Mouse (Mus musculus) liver, embryonic 14.5 days (tissue): ENCODE measurements around the gene Mfsd4a.

ENCODE experiments used
- CTCF ChIP-seq: IDR thresholded peaks from 2 replicates; pipeline ENCODE4 v1.5.1; 2016; ENCODE audit warnings: antibody characterized with exemption, low read depth, control low read depth
- EP300 ChIP-seq: IDR thresholded peaks from 2 replicates; pipeline ENCODE4 v1.6.1; 2016; ENCODE audit warnings: antibody characterized with exemption, low read depth

DNA sequence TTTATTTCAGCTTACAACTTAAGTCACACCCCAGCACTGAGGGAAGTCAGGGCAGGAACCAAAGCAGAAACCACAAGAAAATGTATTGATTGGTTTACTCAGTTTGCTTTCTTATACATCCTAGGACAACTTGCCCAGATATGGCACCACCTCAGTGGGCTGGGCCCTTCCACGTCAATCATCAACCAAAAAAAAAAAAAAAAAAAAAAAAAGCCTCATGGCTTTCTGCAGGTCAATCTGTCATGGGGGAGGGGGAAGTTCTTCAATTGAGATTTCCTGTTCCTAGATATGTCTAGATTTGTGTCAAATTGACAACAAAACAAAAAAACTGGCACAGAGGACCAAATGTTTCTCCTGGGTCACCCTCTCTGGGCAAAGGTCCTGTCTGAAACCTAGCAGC is 30.2 kb upstream of the Mfsd4a start:
- TF ChIP-seq CTCF (no peak), EP300 (no peak)
